Mouse (Mus musculus) cortical plate, adult 2 months (tissue): ENCODE results near the gene Prdm16. TPM values are rescaled to one million over a fixed set of nuclear protein-coding genes. Genes with fewer than 3 reads are reported as not detected.

Experiments
- H3K27ac ChIP-seq: fragments of 200-500 bp; 2 replicates; pipeline ENCODE4 v1.5.1; 2012; ENCODE audit warnings: low read length, control low read depth, inconsistent platforms; ENCODE audit not compliant: insufficient read depth
- H3K4me1 ChIP-seq: fragments of 200-500 bp; 2 replicates; pipeline ENCODE4 v1.6.1; 2011; ENCODE audit warnings: low read length; ENCODE audit not compliant: control insufficient read depth, insufficient read depth
- H3K4me3 ChIP-seq: fragments of 200-500 bp; 2 replicates; pipeline ENCODE4 v1.5.1; 2011; ENCODE audit warnings: mild to moderate bottlenecking, low read length, control low read depth; ENCODE audit not compliant: insufficient read depth
- CTCF ChIP-seq: fragments of 200-500 bp; IDR thresholded peaks from 2 replicates; pipeline ENCODE4 v1.5.1; 2011; ENCODE audit warnings: mild to moderate bottlenecking, control low read depth, low read length; ENCODE audit not compliant: insufficient read depth; ENCODE audit errors: extremely low read depth
- POLR2A ChIP-seq: fragments of 200-500 bp; IDR thresholded peaks from 2 replicates; pipeline ENCODE4 v1.6.1; 2011; ENCODE audit warnings: mild to moderate bottlenecking, low read length, control low read depth; ENCODE audit not compliant: insufficient read depth; ENCODE audit errors: extremely low read depth
- polyA plus RNA-seq: library from polyadenylated mRNA; depleted of rRNA; stranded (reverse); fragments of >200 nt; gene quantifications from 2 replicates; pipeline ENCODE4 v1.2.3, GENCODE M21; 2012

Gene Prdm16
- polyA plus RNA-seq, 1 experiment: 5.4 TPM

DNA sequence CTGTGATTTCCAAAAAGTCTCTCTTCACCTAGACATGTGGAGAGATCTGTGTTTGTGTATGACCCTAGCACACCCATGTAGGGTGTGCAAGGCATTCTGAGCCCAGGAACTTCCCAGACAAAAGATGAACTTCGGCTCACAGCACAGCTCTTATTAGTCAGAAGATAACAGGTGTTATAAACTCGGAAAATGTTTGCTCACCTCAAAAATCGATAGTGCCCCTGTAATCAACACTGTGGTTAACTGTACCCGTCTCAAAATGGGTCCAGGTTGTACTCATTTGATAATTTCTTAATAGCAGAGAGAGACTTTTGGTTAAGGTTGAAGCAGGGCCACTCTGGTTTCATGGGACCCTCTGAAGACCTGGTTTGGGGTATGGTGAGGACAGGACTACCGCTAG is 140.2 kb downstream of the Prdm16 start:
- H3K4me3 ChIP-seq: no peak overlapping the region
- no peak overlapping the region for H3K27ac ChIP-seq
- H3K4me1 ChIP-seq: no peaks in the 10 kb centered on the region
- TF ChIP-seq POLR2A (no peak), CTCF (no peak)

DNA sequence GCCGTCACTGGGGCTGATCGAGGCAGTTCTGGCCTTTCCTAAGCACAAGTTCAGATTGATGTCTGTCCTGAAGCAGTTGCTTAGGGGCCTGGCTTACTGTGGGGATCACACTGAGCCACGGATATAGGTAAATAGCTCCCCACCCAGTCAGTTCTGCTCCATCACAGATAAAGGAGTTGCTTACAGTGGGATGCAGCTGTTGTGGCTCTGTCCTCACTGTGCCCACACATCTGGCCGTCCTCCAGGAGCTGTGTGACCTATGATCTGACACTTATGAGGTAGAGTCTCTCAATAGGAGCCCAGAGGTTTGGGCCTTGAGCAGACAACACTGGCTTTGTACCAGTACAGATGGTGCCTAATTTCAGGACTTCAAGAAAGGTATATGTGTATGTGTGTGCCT is 142.7 kb downstream of the Prdm16 start:
- TF ChIP-seq CTCF: no peak
- TF ChIP-seq POLR2A: no peak
- Histone ChIP-seq H3K4me1 (no peaks in the 10 kb centered on the region), H3K4me3 (no peak overlapping the region), H3K27ac (no peak overlapping the region)

DNA sequence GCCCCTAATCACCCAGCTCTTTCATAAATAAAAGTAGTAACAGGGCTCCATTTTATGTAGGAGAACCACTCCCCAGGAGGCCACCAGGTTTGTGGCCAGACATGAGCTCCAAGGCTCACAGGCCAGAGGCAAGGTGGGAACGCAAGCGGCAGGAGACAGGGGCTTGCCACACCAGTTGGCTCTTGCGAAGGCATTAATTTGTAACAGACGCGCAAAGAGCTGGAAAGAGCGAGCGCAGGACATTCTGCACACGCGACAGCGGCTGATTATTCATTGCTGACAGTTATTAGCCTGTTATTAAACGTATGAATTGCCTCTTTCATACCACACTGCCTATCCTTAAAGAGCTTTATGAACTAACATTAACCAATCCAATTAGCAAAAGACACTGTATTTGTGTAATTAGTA is 144.0 kb downstream of the Prdm16 start:
- TF ChIP-seq CTCF (no peak), POLR2A (no peak)
- H3K4me1 ChIP-seq: no peaks in the 10 kb centered on the region
- H3K27ac ChIP-seq: no peak overlapping the region
- H3K4me3 ChIP-seq: no peak overlapping the region

DNA sequence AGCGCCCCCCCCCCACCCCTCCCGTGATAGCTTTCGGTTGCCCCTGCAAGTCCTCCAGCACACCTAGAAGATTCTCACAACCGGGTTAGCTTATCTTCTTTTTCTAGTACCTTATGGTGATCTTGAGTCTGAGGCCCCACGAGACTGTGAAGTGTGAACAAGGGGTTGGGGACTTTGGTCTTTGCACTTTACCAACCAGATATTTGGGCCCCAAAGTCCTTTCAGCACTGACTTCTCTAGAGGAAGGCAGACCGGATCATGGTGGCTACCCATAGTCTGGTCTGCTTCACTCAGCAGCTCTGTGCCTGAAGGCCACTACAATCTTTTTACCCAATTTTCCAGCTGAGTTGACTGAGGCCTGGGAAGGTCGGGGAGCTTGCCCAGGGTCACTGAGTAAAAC is 144.4 kb downstream of the Prdm16 start:
- Histone ChIP-seq H3K4me3 (no peak overlapping the region), H3K27ac (no peak overlapping the region), H3K4me1 (no peaks in the 10 kb centered on the region)
- TF ChIP-seq POLR2A (no peak), CTCF (no peak)

DNA sequence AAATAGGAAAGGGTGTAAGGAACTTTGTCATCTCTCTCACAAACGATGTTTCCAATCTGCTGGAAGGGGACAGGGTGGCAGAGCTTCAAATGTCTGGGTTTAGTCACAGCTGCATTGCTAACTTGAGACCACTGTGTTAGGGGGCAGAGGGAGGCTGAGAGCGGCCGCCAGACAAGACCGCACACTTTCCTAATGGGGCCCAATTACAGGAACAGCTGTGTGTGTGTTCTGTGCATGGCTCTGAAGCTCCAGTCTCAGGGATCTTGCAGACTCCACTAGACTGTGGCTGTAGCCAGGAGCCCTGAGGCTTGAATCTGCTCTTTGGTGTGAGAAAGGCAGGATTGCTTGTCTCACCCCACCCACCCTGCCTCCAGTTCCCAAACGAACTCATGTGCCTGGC is 148.6 kb downstream of the Prdm16 start:
- no peaks in the 10 kb centered on the region for H3K4me1 ChIP-seq
- TF ChIP-seq POLR2A (no peak), CTCF (no peak)
- no peak overlapping the region for H3K4me3 ChIP-seq

DNA sequence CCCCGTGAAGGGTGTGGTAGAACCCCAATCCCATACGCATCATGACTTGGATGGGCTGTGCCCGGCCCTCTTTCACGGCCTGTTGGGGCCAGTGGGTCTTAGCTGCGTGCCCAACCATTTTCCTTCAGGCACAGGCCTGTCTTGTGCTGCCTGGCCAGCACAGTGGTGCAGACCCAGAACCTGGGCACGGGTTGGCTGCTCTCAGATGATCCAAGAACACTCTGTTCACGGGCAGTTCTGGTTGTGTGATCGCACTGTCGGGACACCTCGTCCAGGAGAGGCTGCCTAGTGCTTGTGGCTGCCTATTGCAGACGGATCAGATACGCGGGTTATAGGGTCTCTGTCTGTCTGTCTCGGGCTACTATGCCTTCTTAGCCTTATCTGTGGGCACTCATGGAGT is 154.0 kb downstream of the Prdm16 start:
- H3K4me3 ChIP-seq: no peak overlapping the region
- 0 out of 2 replicates have a peak overlapping the region, but pooled peaks have one; percentile 42 for H3K27ac ChIP-seq
- TF ChIP-seq POLR2A (no peak), CTCF (no peak)
- H3K4me1 ChIP-seq: no peaks in the 10 kb centered on the region

More for the DNA sequence above, 148.6 kb downstream of the Prdm16 start:
- H3K27ac ChIP-seq: no peak overlapping the region

DNA sequence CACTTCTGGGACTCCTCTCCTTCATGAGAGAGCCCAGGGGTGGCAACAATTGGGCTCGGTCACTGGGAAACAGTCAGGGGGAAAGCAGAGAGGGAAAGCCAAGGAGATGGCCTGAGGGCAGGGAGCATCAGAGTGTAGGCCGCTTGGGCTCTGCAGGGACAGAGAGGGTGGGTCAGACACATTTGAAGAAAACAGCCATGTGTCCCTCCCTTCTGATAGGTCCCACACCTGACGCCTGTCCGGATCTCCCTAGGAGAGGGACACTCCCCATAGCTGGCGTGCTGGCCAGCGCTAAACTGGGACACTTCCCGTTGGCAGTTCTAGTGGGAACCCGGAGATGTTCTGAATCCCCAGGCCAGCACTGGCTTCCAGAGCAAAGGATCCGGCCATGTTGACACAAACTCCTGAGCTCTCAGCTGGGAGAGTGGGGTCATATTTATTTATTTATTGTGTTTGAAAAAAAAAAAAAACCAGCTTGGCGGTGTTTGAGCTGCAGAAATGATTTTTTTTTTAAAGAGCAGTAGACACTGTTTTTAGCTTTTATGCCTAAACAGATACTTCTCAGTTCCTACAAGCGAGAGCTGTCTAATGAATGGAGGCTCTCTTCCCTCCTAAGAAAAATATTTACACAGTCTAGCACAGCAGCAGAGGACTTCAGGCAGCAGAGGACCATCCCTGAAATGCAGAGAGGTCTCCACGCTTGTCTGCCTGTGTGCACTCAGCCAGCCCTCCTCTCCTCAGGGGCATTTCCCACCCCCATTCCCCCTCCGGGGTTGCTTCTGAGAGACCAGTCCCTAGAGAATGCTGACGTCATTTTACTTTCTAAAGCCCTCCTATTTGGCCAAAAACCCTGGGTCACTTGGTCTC is 154.7 kb downstream of the Prdm16 start:
- Histone ChIP-seq H3K4me1 (no peaks in the 10 kb centered on the region), H3K4me3 (no peak overlapping the region), H3K27ac (0 out of 2 replicates have a peak overlapping the region, but pooled peaks have one; percentile 42)
- TF ChIP-seq CTCF (no peak), POLR2A (no peak)

DNA sequence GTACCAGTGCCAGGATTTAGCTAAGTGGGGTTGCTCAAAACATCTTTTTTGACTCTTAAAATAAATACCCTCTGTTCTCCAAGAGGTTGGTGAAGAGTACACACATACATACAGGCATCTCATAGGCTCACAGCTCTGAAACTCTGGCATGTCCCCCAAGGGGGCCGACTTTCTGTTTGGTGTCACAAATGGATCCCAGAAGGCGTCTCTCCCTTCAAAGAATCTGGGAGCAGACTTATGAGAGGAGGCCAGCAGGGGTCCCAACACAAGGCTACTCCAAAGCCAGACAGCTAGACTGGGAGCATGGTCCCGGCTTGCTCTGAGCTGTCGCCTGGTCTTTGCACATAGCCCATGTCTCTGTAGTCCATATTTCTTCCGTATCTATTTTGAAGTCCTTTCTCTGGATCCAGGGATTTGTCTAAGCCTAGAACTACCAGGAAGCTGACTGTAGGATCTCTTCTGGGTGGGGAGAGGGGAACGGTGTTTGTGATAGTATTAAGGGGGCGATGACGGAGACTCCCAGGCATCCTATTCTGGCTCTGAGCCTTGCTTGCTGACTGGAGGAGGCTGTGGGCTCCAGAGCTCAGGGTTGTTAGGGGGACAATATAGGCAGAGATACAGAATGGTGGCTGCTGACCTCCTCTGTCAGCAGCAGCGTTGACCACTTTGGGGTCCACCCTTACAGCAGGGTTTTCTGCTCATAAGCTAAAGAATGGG is 156.0 kb downstream of the Prdm16 start:
- no peak overlapping the region for H3K27ac ChIP-seq
- no peak for TF ChIP-seq CTCF
- TF ChIP-seq POLR2A: no peak
- no peaks in the 10 kb centered on the region for H3K4me1 ChIP-seq
- H3K4me3 ChIP-seq: no peak overlapping the region

DNA sequence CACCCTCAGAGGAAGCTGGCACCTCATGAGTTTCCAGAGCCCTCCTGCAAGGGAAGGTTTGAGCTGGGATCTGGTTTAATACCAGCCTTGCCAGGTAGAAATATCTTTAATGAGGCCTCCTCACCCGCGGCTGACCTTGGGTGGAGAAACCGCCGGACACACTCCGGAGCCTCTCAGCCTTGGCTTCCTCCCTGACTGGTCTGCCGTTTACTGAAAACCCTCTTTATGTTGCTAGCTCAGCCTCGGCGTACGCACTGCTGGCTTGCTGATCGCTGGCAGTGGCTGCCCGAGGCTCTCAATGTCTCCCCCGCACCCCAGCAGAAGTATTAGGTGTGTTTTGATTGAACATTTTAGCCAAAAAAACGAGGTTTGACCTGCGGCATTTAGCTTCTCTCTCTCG is 156.5 kb downstream of the Prdm16 start:
- H3K27ac ChIP-seq: no peak overlapping the region
- no peaks in the 10 kb centered on the region for H3K4me1 ChIP-seq
- no peak overlapping the region for H3K4me3 ChIP-seq
- no peak for TF ChIP-seq CTCF
